7 mouse cellular contexts compared by ENCODE assay signal in the genomic region with DNA sequence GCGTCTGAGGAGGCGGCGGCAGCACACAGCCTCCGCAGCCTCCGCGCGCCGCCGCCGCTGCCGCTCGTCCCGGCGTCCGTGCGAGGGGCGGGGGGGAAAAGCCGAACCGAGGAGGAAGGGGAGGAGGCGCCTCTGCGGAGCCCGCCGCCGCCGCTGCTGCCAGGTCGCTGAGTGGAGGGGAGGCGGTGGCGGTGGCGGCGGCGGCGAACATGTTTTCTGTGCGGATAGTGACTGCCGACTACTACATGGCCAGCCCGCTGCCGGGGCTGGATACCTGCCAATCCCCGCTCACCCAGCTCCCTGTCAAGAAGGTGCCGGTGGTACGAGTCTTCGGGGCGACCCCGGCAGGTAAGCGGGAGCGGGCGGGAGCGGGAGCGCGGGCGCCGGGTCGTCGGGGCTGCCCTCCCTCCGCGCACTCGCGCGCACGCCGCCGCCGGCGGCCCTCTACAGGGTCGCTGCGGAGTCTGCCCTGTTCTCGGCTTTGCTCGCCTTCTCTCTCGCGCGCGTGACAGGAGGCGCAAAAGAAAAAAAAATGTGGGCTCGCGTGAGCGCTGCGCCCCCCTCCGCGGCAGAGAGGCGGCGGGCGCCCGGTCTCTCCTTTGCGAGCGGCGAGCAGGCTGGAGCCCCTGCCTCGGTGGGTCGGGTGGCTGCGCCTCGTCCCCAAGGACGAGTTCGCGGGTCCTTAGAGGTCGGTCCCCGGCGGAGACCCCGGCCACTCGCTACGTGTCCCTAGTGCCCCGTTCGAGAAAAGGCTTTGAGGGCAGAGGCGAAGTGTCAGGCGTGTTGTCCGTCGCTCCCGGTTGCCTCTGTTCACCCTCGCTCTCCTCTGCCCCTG. TPM values are rescaled to one million over a fixed set of nuclear protein-coding genes. Genes with fewer than 3 reads are reported as not detected.
A peak's percentile ranks its signal among the peaks of the same experiment; 100 is the strongest.
DNase-seq lines count a peak whose midpoint lies in the region; ATAC-seq and TF ChIP-seq lines count a peak whose summit lies in the region.

No protein-coding gene starts in this region.

- DNase-seq in adrenal gland, adult 2 months: peak; percentile 89
- peak; percentile 87 for DNase-seq in embryo, embryonic 9.5 days (ENCODE audit: extremely low spot score)
- peak; percentile 67 to 82 for DNase-seq in gastrocnemius, postnatal 4 days (ENCODE audit: low spot score in 2 of 2)
- peak; percentile 84 for DNase-seq in limb, embryonic 10.5 days (ENCODE audit: low spot score)

- H3K27ac ChIP-seq in intestine, postnatal 0 days (ENCODE audit: low read depth, low read length): peak overlapping the region; percentile 99
- H3K27ac ChIP-seq in limb, embryonic 10.5 days: peak overlapping the region; percentile 98
- peak overlapping the region; percentile 100 for H3K27ac ChIP-seq in midbrain, embryonic 12.5 days (replicated peaks)
- H3K27ac ChIP-seq in small intestine, adult 2 months (ENCODE audit: insufficient read depth, low read depth, low read length): peak overlapping the region; percentile 76

- peak; percentile 72 for TF ChIP-seq CTCF in intestine, postnatal 0 days (IDR thresholded peaks at IDR 0.05; ENCODE audit: low read depth)
- no peak for TF ChIP-seq CTCF in small intestine, adult 2 months (IDR thresholded peaks at IDR 0.05; ENCODE audit: extremely low read depth, insufficient read length, insufficient replicate concordance, low read depth, low read length)

- peak overlapping the region; percentile 67 for H3K4me2 ChIP-seq in intestine, postnatal 0 days (replicated peaks; ENCODE audit: low read depth)
- H3K4me2 ChIP-seq in midbrain, embryonic 12.5 days (replicated peaks): peak overlapping the region; percentile 63

- peak; percentile 42 for ATAC-seq in intestine, postnatal 0 days
- peak; percentile 64 for ATAC-seq in midbrain, embryonic 12.5 days (ENCODE audit: low FRiP score, low read depth)

- no peaks in the 10 kb centered on the region for H3K4me1 ChIP-seq in intestine, postnatal 0 days (replicated peaks; ENCODE audit: control insufficient read depth, insufficient read depth, low read length)
- H3K4me1 ChIP-seq in limb, embryonic 10.5 days: peaks cover 15% of the 10 kb centered on the region
- H3K4me1 ChIP-seq in midbrain, embryonic 12.5 days: peaks cover 20% of the 10 kb centered on the region
- H3K4me1 ChIP-seq in small intestine, adult 2 months (ENCODE audit: control insufficient read depth, insufficient read depth, insufficient read length, low read length): 0 out of 2 replicates have a peak, but pooled peaks cover 2% of the 10 kb centered on the region

- no peaks in the 10 kb centered on the region for H3K36me3 ChIP-seq in intestine, postnatal 0 days (ENCODE audit: control insufficient read depth, insufficient read depth)
- peaks cover 6% of the 10 kb centered on the region for H3K36me3 ChIP-seq in limb, embryonic 10.5 days
- H3K36me3 ChIP-seq in midbrain, embryonic 12.5 days: no peaks in the 10 kb centered on the region
- no peaks in the 10 kb centered on the region for H3K36me3 ChIP-seq in small intestine, adult 2 months (ENCODE audit: control insufficient read depth, insufficient read depth, low read length)

- no peaks in the 10 kb centered on the region for H3K9me3 ChIP-seq in intestine, postnatal 0 days (ENCODE audit: control insufficient read depth)
- H3K9me3 ChIP-seq in limb, embryonic 10.5 days (replicated peaks): no peaks in the 10 kb centered on the region
- no peaks in the 10 kb centered on the region for H3K9me3 ChIP-seq in midbrain, embryonic 12.5 days

- TF ChIP-seq POLR2A in small intestine, adult 2 months (IDR thresholded peaks at IDR 0.05; ENCODE audit: low read depth, low read length): peak; percentile 3; the same call in 1 of the 2 replicates

- peak overlapping the region; percentile 92 for H3K9ac ChIP-seq in intestine, postnatal 0 days (ENCODE audit: low read depth, low read length)
- H3K9ac ChIP-seq in midbrain, embryonic 12.5 days (replicated peaks): peak overlapping the region; percentile 93

- WGBS in intestine, postnatal 0 days: under 1% methylated on average over 87 of the region's 105 CpGs
- under 1% methylated on average over 104 of the region's 105 CpGs for WGBS in limb, embryonic 10.5 days
- WGBS in midbrain, embryonic 12.5 days: under 1% methylated on average over 102 of the region's 105 CpGs
- WGBS in small intestine, adult 2 months: under 1% methylated on average over 103 of the region's 105 CpGs

- H3K4me3 ChIP-seq in intestine, postnatal 0 days (ENCODE audit: low read depth, low read length): peak overlapping the region; percentile 96
- H3K4me3 ChIP-seq in limb, embryonic 10.5 days: peak overlapping the region; percentile 88
- peak overlapping the region; percentile 70 for H3K4me3 ChIP-seq in midbrain, embryonic 12.5 days
- H3K4me3 ChIP-seq in small intestine, adult 2 months (ENCODE audit: low read depth, low read length): peak overlapping the region; percentile 75

- H3K27me3 ChIP-seq in intestine, postnatal 0 days (replicated peaks; ENCODE audit: control insufficient read depth, insufficient read depth, low read length): no peaks in the 10 kb centered on the region
- H3K27me3 ChIP-seq in limb, embryonic 10.5 days (ENCODE audit: low read depth, poor library complexity, severe bottlenecking): no peaks in the 10 kb centered on the region
- H3K27me3 ChIP-seq in midbrain, embryonic 12.5 days: no peaks in the 10 kb centered on the region
- H3K27me3 ChIP-seq in small intestine, adult 2 months (ENCODE audit: control insufficient read depth, insufficient read depth, low read length): no peaks in the 10 kb centered on the region

RNA-seq across cellular contexts. Expression of a gene that starts 0.6 kb away (rescaled TPM):
- 10 to 100 TPM; 18.8 to 24.4 TPM for total RNA-seq in adrenal gland, adult 2 months (2021)
- polyA plus RNA-seq in adrenal gland, adult 2 months (2012; rRNA removed): 2.2 TPM in 2 replicates
- 10 to 100 TPM; 51.9 to 57.4 TPM for total RNA-seq in gastrocnemius, postnatal 4 days (2021)
- polyA plus RNA-seq in intestine, postnatal 0 days (2015; fragmentation: Nextera tagmentation; extraction: Ambion mirVana): 7.0 TPM in 2 replicates
- 11.3 and 11.9 TPM in 2 replicates for polyA plus RNA-seq in limb, embryonic 10.5 days (2016; fragmentation: Nextera tagmentation; extraction: Ambion mirVana)
- 20.7 and 20.8 TPM in 2 replicates for polyA plus RNA-seq in midbrain, embryonic 12.5 days (2016; fragmentation: Nextera tagmentation; extraction: Ambion mirVana)
- 1.9 and 3.9 TPM in 2 replicates for polyA plus RNA-seq in small intestine, adult 2 months (2012; rRNA removed)

Comparison
In these comparisons a context has a peak if more than half of its experiments do, and no peak if none do; other contexts are left out.
1. Peak in every context shown above with its lines: DNase-seq, ATAC-seq, H3K4me3 ChIP-seq and H3K27ac ChIP-seq.